Mouse (Mus musculus): ENCODE data around the gene Gm1330. TPM values are rescaled to one million over a fixed set of nuclear protein-coding genes. Genes with fewer than 3 reads are reported as not detected.

Gm1330 gene
- not detected for polyA plus RNA-seq (2017; shearing (Covaris generic))

GRCm38 (mm10) chr2:149003151-149003550 is at the start of gene Gm1330:
TSS of gene Gm1330 (minus strand) at chr2:149003251.

GRCm38 (mm10) chr2:149017137-149017536 is 14.1 kb upstream of the Gm1330 start, which contains the start of gene Gm10750:
TSS of gene Gm10750 (minus strand) at chr2:149017237.

Other genes starting within 250 kb of the Gm1330 start
- gene Cst11, start 231.8 kb downstream of the Gm1330 start, polyA plus RNA-seq (2017; shearing (Covaris generic)) = not detected
- not detected for gene 8030411F24Rik, start 221.2 kb downstream of the Gm1330 start, polyA plus RNA-seq (2017; shearing (Covaris generic))
- gene Cst12, start 213.9 kb downstream of the Gm1330 start, polyA plus RNA-seq (2017; shearing (Covaris generic)) = not detected
- gene Cst8, start 204.5 kb downstream of the Gm1330 start, polyA plus RNA-seq (2017; shearing (Covaris generic)) = not detected
- gene Cst13, start 183.2 kb downstream of the Gm1330 start, polyA plus RNA-seq (2017; shearing (Covaris generic)) = not detected
- gene Cst9, start 168.1 kb downstream of the Gm1330 start, polyA plus RNA-seq (2017; shearing (Covaris generic)) = not detected
- gene 9230104L09Rik, start 138.2 kb downstream of the Gm1330 start, polyA plus RNA-seq (2017; shearing (Covaris generic)) = not detected
- 169 TPM for gene Cst3, start 127.6 kb downstream of the Gm1330 start, polyA plus RNA-seq (2017; shearing (Covaris generic))
- not detected for gene Gm10750, start 14.0 kb upstream of the Gm1330 start, polyA plus RNA-seq (2017; shearing (Covaris generic))

All from CD4-positive, CD25-positive, alpha-beta regulatory T cell, adult 9 weeks (primary cell).